Mouse (Mus musculus) liver, postnatal 0 days (tissue): ENCODE measurements around the gene Smim27.

Source experiments
- CTCF ChIP-seq: sonication (generic); IDR thresholded peaks from 2 replicates; pipeline ENCODE4 v1.5.1; 2016; ENCODE audit warnings: antibody characterized with exemption, low read depth
- EP300 ChIP-seq: IDR thresholded peaks from 2 replicates; pipeline ENCODE4 v1.6.1; 2016; ENCODE audit warnings: antibody characterized with exemption, low read depth, mild to moderate bottlenecking

DNA sequence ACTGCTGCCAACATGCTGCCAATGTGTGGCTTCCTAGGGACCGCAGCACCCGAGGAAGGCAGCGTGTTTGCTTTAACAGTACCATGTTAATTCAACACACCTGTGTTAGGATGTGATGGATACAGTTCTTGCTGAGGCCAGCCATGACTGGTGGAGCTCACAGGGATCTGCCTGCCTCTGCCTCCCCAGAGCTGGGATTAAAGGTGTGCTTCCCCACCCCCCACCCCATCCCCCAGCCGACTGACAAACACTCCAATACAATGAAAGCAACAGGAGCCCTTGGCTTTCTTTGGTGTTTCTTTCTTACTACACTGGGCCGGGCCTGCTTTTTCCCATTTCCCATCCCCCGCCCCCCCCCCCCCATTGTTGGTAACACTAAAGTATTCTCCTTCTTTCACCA lies 35.1 kb upstream of the Smim27 start:
- TF ChIP-seq CTCF: no peak
- TF ChIP-seq EP300: no peak
